Mouse (Mus musculus): ENCODE data around the gene Senp8. TPM values are rescaled to one million over a fixed set of nuclear protein-coding genes. Genes with fewer than 3 reads are reported as not detected.

Senp8 gene
- total RNA-seq (2023): 1 to 10 TPM; 1.8 to 2.4 TPM

DNA sequence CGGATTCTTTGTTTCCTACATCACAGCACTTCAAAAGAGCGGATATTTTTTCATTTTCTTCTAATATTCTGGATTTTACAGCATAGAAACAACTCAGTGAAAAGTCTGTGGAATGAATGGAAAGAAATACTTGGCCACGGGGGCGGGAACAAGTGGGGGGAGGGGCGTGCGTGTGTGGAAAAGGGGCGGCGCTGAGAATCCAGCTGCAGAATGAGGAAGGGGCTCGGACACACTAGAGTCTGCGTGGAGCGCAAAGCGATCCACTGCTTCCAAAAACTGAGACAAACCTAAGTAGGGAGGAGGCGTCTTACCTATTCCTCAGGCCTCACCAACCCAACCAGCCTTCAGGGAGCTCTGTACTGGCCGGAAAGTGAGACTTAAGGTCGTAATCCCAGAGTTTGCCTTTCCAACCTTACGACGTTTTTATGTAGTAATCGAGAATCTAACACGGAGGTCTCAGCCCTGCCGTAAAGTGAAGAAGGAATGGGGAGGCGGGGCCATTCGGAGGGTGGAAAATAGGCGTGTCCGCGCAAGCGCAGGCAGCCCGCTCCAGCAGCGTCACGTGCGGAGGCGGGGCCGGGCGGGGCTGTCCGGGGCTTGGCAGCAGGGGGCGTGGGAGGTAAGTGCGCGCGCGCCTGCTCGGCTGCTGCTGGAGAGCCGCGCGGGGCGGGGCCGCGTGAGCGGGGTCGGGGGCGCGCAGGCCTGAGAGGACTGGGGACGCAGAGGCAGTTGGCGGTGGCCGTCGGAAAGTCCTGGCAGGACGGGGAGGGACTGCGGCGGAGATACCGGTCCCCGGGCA is at the start of gene Senp8, which contains the start of gene Myo9a:
Gene Senp8 (minus strand): TSS at position 444 of the 799 bp plus-strand sequence.
Gene Myo9a (plus strand): TSS at position 630 of the 799 bp plus-strand sequence.

Other genes starting within 250 kb of the Senp8 start
- 10 to 100 TPM; 49.1 to 50.7 TPM for gene Hexa, start 211.2 kb downstream of the Senp8 start, total RNA-seq (2023)
- 1 to 10 TPM; 2.3 to 3.3 TPM for gene Tmem202, start 210.9 kb downstream of the Senp8 start, total RNA-seq (2023)
- not detected for gene Celf6, start 172.8 kb downstream of the Senp8 start, total RNA-seq (2023)
- gene Parp6, start 133.4 kb downstream of the Senp8 start, total RNA-seq (2023): 10 to 100 TPM; 66.1 to 66.8 TPM
- gene Pkm, start 94.3 kb downstream of the Senp8 start, total RNA-seq (2023): 100 to 1,000 TPM; 336 to 357 TPM
- gene Gramd2, start 70.6 kb downstream of the Senp8 start, total RNA-seq (2023): not detected
- 10 to 100 TPM; 14.6 to 21.0 TPM for gene Myo9a, start 186 bp upstream of the Senp8 start, total RNA-seq (2023)
- not detected for gene Nr2e3, start 209.9 kb upstream of the Senp8 start, total RNA-seq (2023)